Mouse (Mus musculus): ENCODE measurements around the gene Krtap26-1.

DNA sequence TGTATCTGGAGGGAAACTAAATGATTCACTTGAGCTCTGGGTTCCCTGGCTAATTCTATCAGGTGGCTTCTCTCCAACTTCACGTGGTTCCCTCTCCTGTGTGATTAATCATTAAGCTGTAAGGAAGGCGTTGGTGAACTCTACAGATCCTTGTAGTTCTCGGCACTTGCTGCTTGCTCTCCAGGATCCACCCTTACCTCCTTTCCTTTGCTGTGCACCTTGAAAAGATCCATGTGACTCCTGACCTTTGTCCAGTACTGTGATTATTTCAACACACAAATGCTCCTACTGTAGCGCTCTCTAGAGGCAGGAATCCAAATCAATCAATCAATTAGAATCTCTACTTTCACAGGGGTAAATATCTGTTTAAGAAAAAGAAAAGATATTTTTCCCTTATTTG lies 16.1 kb downstream of the Krtap26-1 start:
- TF ChIP-seq CTCF (IDR thresholded peaks at IDR 0.05; ENCODE audit: low read depth, low read length) = no peak
- TF ChIP-seq POLR2A (IDR thresholded peaks at IDR 0.05; ENCODE audit: insufficient read depth, low read length) = no peak
- no peak for TF ChIP-seq EP300 (IDR thresholded peaks at IDR 0.05; ENCODE audit: insufficient read depth, low read depth, low read length)

Measured in ES-Bruce4 (cell line).